Mouse (Mus musculus): ENCODE results near the gene Sbpl. TPM values are rescaled to one million over a fixed set of nuclear protein-coding genes. Genes with fewer than 3 reads are reported as not detected.
A peak's percentile ranks its signal among the peaks of the same experiment; 100 is the strongest.
"Not testable (repeated sequence)": the region's sequence is repeated elsewhere in the genome, so short reads cannot be mapped to it uniquely, and the experiment has no call there.

Sbpl gene
- polyA plus RNA-seq, 1 experiment from 2014 or later, result not detected

- Histone ChIP-seq H3K27me3 (0 out of 2 replicates have a peak, but pooled peaks cover 3% of the 10 kb centered on the region), H3K9ac (no peak overlapping the region), H3K4me1 (replicated peaks) (no peaks in the 10 kb centered on the region), H3K27ac (no peak overlapping the region), H3K36me3 (no peaks in the 10 kb centered on the region), H3K9me3 (no peaks in the 10 kb centered on the region), H3K4me3 (no peak overlapping the region), H3K4me2 (no peak overlapping the region)
- WGBS, result 66% methylated on average over 4 of the region's 4 CpGs
- no peak for ATAC-seq (ENCODE audit: low FRiP score)
These were observed 27.8 kb upstream of the Sbpl start for GRCm38 (mm10) chr17:23982912-23983311.

DNA sequence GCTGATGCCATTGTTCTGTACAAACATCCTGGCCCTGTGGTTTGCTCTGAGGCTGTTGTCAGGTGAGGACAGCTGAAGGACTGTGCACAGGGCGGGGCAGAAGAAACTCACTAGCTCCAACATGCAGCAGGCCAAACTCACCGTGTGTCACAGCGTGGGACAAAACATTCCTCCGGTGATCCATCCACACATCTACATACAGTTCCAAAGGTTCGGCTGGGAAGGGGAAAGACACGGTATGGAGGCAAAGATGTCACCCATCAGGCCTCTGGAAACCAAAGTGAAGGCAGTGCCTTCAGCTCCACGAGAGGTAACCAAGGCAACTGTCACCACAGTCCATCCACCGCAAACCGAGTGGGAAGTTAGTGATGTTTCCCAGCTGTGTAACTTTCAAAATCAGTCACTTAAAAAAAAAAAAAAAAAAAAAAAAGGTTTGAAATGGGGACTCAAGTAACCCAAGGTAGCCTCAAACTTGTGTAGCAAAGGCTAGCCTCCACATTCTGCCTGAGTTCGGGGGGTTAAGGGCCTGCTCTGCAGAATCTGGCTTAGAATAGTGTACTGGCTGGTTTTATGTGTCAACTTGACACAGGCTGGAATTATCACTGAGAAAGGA, 25.3 kb upstream of the Sbpl start, which contains the start of gene Prss30:
Gene Prss30 (minus strand): TSS at position 270 of the 613 bp plus-strand sequence.
- H3K4me3 ChIP-seq, result no peak within 1 kb of the TSS
- H3K36me3 ChIP-seq, result no peaks in the 10 kb centered on the region
- no peaks in the 10 kb centered on the region for H3K4me1 ChIP-seq (replicated peaks)
- H3K9me3 ChIP-seq, result no peaks in the 10 kb centered on the region
- no peak within 1 kb of the TSS for H3K27ac ChIP-seq
- no peak within 1 kb of the TSS for H3K4me2 ChIP-seq
- H3K27me3 ChIP-seq, result 0 out of 2 replicates have a peak, but pooled peaks cover 3% of the 10 kb centered on the region
- H3K9ac ChIP-seq, result no peak within 1 kb of the TSS
- ATAC-seq (ENCODE audit: low FRiP score), result no peak
- WGBS, result 80% methylated on average over 10 of the region's 10 CpGs

DNA sequence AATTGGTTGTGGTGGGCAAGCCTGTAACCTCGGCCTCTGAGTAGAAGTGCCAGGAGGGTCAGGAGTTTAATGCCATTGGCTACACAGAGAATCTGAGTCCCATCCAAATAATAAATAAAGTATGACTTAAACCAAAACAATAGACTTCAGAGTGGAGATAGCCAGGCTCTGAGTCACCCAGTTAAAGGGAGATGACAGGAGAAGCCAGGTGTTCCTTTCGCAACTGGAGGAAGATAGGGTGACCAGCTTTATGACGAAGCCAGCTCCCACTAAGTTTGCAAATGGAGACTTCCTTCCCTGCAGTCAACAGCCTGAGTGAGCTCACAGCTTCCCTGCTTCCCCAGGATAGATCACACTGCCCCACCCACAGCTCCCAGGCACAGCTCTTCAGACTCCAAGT, 24.4 kb upstream of the Sbpl start:
- Histone ChIP-seq H3K4me3 (no peak overlapping the region), H3K9me3 (no peaks in the 10 kb centered on the region), H3K4me2 (no peak overlapping the region), H3K27me3 (0 out of 2 replicates have a peak, but pooled peaks cover 3% of the 10 kb centered on the region), H3K4me1 (replicated peaks) (no peaks in the 10 kb centered on the region), H3K9ac (no peak overlapping the region), H3K36me3 (no peaks in the 10 kb centered on the region), H3K27ac (no peak overlapping the region)
- 74% methylated on average over 3 of the region's 3 CpGs for WGBS
- no peak for ATAC-seq (ENCODE audit: low FRiP score)

DNA sequence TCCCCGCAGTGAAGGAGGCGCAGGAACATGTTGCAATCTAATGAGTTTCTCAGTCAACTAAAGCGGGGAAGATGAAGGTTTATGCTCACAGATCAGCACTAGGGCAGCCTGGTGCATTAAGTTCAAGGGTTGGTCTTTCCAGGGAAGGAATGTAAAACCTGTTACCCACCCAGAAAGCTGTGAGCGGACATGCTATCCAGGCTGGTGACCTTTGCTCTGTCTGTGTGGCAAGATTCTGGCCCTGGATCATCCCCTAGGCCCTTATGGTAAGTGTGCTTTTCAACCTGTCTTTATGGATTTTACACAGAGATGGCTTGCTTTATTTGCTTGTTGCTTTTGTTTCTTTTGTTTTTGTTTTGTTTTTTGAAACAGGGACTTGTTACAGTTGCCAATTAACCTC, 21.6 kb upstream of the Sbpl start:
- Histone ChIP-seq H3K9me3 (no peaks in the 10 kb centered on the region), H3K4me2 (no peak overlapping the region), H3K27ac (no peak overlapping the region), H3K4me1 (replicated peaks) (no peaks in the 10 kb centered on the region), H3K4me3 (no peak overlapping the region), H3K9ac (no peak overlapping the region), H3K27me3 (0 out of 2 replicates have a peak, but pooled peaks cover 3% of the 10 kb centered on the region), H3K36me3 (no peaks in the 10 kb centered on the region)
- ATAC-seq (ENCODE audit: low FRiP score), result no peak
- WGBS, result 90% methylated on average over 4 of the region's 4 CpGs

- Histone ChIP-seq H3K27ac (no peak overlapping the region), H3K4me2 (no peak overlapping the region), H3K4me1 (replicated peaks) (no peaks in the 10 kb centered on the region), H3K9me3 (no peaks in the 10 kb centered on the region), H3K9ac (no peak overlapping the region), H3K27me3 (no peaks in the 10 kb centered on the region), H3K36me3 (no peaks in the 10 kb centered on the region), H3K4me3 (no peak overlapping the region)
- ATAC-seq (ENCODE audit: low FRiP score), result no peak
- WGBS, result 81% methylated on average over 9 of the region's 9 CpGs
These were observed 16.2 kb upstream of the Sbpl start for GRCm38 (mm10) chr17:23971315-23971714.

DNA sequence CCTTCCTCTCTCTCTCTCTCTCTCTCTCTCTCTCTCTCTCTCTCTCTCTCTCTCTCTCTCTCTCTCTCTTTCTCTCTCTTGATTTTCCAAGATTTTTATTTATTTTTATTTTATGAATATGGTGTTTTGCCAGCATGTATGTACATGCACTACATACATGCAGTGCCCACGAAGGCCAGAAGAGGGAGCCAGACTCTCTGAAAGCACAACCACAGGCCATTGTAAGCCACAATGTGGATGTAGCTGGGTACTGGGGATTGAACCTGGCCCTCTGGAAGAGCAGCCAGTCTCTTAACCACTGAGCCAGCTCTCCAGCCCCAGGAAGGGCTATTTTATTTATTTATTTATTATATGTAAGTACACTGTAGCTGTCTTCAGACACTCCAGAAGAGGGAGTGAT, 14.2 kb upstream of the Sbpl start:
- Histone ChIP-seq H3K36me3 (no peaks in the 10 kb centered on the region), H3K9me3 (no peaks in the 10 kb centered on the region), H3K27ac (no peak overlapping the region), H3K4me1 (replicated peaks) (peaks cover 4% of the 10 kb centered on the region; the same call in 1 of the 2 replicates), H3K4me3 (no peak overlapping the region), H3K27me3 (no peaks in the 10 kb centered on the region), H3K9ac (no peak overlapping the region), H3K4me2 (no peak overlapping the region)
- WGBS, result 4% methylated on average over 1 of the region's 1 CpGs
- no peak for ATAC-seq (ENCODE audit: low FRiP score)

DNA sequence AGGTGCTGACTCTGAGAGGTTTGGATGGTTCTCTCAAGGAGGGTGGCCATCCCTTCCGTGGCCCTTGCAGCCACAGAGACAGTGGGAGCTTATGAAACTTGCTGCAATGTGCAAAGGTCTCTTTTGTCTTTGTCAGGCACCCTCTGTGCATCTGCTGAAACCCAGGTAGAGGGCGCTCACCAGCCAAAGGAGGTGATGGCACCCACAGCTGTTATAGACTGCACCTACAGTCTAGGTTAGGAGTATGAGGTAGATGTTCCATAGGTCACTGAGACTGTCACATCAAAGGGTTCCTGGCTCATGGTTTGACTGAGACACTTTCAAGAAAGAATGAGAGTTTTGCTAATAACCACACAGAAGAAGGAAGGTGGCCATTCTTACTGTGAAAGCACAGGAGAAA, 13.7 kb upstream of the Sbpl start:
- H3K4me3 ChIP-seq, result no peak overlapping the region
- WGBS, result 48% methylated on average over 2 of the region's 2 CpGs
- H3K27me3 ChIP-seq, result no peaks in the 10 kb centered on the region
- H3K4me2 ChIP-seq, result no peak overlapping the region
- no peak for ATAC-seq (ENCODE audit: low FRiP score)
- H3K9ac ChIP-seq, result no peak overlapping the region
- H3K9me3 ChIP-seq, result no peaks in the 10 kb centered on the region
- H3K4me1 ChIP-seq (replicated peaks), result peaks cover 4% of the 10 kb centered on the region; the same call in 1 of the 2 replicates
- H3K36me3 ChIP-seq, result no peaks in the 10 kb centered on the region
- no peak overlapping the region for H3K27ac ChIP-seq

- WGBS, result 89% methylated on average over 10 of the region's 10 CpGs
- no peak overlapping the region for H3K4me2 ChIP-seq
These were observed 11.8 kb upstream of the Sbpl start for GRCm38 (mm10) chr17:23966658-23967401.

DNA sequence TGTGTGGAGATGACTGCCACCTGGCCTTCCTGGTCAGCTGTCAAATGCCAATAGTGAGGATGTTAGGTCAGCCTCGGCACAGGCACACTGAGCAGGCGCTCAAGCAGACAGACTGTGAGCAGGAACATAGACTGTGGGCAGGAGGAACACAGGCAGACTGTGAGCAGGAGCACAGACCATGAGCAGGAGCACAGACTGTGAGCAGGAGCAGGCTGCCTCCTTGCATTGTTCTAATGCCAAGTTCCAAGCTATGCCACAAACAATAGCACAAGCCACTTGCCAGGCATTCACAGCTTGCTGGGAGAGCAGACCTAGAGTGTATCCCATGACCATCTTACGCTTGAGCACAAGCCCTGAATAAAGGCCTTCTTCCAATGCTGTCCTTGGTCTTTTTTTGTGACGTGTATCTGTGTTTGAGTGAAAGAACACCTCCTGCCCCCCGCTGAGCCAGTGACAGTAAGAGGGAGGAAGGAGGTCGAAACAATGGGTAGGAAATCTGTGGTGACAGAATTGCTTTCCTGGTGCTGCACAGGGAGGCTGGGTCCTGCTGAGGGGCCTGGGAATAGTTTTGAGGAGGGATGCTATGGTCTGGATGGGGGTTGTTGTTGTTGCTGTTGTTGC, 10.8 kb upstream of the Sbpl start:
- ATAC-seq (ENCODE audit: low FRiP score), result no peak
- no peaks in the 10 kb centered on the region for H3K36me3 ChIP-seq
- H3K4me1 ChIP-seq (replicated peaks), result peaks cover 4% of the 10 kb centered on the region; the same call in 1 of the 2 replicates
- no peaks in the 10 kb centered on the region for H3K9me3 ChIP-seq
- 26% methylated on average over 6 of the region's 6 CpGs for WGBS
- H3K4me2 ChIP-seq, result no peak overlapping the region
- H3K9ac ChIP-seq, result no peak overlapping the region
- H3K27me3 ChIP-seq, result no peaks in the 10 kb centered on the region
- H3K4me3 ChIP-seq, result no peak overlapping the region
- H3K27ac ChIP-seq, result no peak overlapping the region

More at GRCm38 (mm10) chr17:23966658-23967401, 11.8 kb upstream of the Sbpl start:
- no peaks in the 10 kb centered on the region for H3K9me3 ChIP-seq
- H3K36me3 ChIP-seq, result no peaks in the 10 kb centered on the region
- H3K4me1 ChIP-seq (replicated peaks), result peaks cover 4% of the 10 kb centered on the region; the same call in 1 of the 2 replicates
- H3K4me3 ChIP-seq, result no peak overlapping the region
- H3K27me3 ChIP-seq, result no peaks in the 10 kb centered on the region
- ATAC-seq (ENCODE audit: low FRiP score), result no peak
- no peak overlapping the region for H3K27ac ChIP-seq
- no peak overlapping the region for H3K9ac ChIP-seq

DNA sequence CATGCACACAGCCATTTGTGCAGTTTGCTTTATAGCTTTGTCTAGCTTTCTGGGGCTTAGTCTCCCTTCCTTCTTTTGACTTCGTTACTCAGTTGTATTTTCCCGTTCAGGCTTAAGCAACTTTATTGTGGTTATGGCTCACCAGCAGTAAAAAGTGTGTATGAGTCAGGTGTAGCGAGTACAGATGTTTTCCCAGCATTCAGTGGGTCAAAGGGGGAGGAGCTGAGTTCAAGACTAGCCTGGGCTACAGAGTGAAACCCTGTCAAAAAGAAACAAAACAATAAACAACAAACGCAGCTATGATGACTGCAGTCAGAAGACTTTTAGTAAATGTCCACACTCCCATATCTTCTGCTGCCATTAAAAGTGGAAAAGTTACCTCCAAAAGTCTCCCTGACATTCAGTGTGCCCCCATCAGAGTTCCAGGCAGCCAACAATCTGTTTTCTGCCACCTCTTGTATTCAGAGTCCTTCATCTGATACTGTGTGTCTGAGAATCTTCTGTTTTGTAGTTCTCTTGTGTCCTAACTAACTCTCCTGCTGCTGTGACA, 6.6 kb upstream of the Sbpl start:
- Histone ChIP-seq H3K27ac (no peak overlapping the region), H3K4me1 (replicated peaks) (peaks cover 4% of the 10 kb centered on the region), H3K9me3 (no peaks in the 10 kb centered on the region), H3K9ac (no peak overlapping the region), H3K4me2 (no peak overlapping the region), H3K36me3 (no peaks in the 10 kb centered on the region), H3K4me3 (no peak overlapping the region), H3K27me3 (no peaks in the 10 kb centered on the region)
- 53% methylated on average over 4 of the region's 4 CpGs for WGBS
- ATAC-seq (ENCODE audit: low FRiP score), result no peak

GRCm38 (mm10) chr17:23960084-23960738, 5.1 kb upstream of the Sbpl start:
- Histone ChIP-seq H3K4me2 (no peak overlapping the region), H3K9me3 (no peaks in the 10 kb centered on the region), H3K36me3 (no peaks in the 10 kb centered on the region), H3K9ac (no peak overlapping the region), H3K27ac (peak overlapping the region; percentile 25; the same call in 1 of the 2 replicates), H3K27me3 (no peaks in the 10 kb centered on the region; the same call in 1 of the 2 replicates), H3K4me1 (replicated peaks) (no peaks in the 10 kb centered on the region; the same call in 1 of the 2 replicates), H3K4me3 (no peak overlapping the region)
- peak; percentile 96 for ATAC-seq (ENCODE audit: low FRiP score)
- 40% methylated on average over 3 of the region's 3 CpGs for WGBS

DNA sequence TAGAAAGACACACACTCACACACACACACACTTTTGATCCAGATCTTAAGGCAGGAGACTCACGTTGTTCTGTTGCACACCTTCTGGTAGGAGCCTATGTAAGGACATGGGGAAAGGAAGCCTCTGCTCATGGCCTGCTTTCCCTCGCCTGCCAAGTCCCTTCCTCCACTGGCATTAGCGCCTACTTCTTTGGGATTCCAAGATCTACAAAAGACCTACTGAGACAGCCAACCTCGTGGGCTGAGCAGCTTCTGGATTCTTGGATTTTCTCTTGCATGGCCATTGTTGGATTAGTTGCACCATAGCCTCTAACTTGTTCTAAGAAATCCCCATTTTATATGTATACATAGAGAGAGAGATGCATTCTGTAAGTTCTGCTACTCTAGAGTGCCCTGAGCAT, 4.2 kb downstream of the Sbpl start:
- H3K4me1 ChIP-seq (replicated peaks); H3K27me3 ChIP-seq; H3K27ac ChIP-seq; H3K4me3 ChIP-seq; H3K36me3 ChIP-seq; H3K9ac ChIP-seq; H3K9me3 ChIP-seq; H3K4me2 ChIP-seq; ATAC-seq (ENCODE audit: low FRiP score): not testable (repeated sequence)
- 83% methylated on average over 4 of the region's 4 CpGs for WGBS

All from hindbrain, embryonic 13.5 days (tissue).